Mouse (Mus musculus) CH12.LX (cell line): ENCODE results near the gene Gbe1. TPM values are rescaled to one million over a fixed set of nuclear protein-coding genes. Genes with fewer than 3 reads are reported as not detected.

Source experiments
- DNase-seq: peaks from one replicate; pipeline ENCODE4 v3.0.0-alpha.2; 2013; ENCODE audit errors: extremely low read depth
- H3K27ac ChIP-seq: 2 replicates; pipeline ENCODE4 v1.5.1; 2012; ENCODE audit warnings: low read depth, mild to moderate bottlenecking, control low read depth, moderate library complexity; ENCODE audit not compliant: insufficient read depth
- H3K27me3 ChIP-seq: replicated peaks from 2 replicates; pipeline ENCODE3; 2012; ENCODE audit warnings: inconsistent platforms
- H3K36me3 ChIP-seq, 2 experiments: replicated peaks in 1 of 2; 2 replicates each; pipeline versions ENCODE3 to v1.6.1; 2012; ENCODE audit warnings: inconsistent platforms in 1 of 2, low read length in 1 of 2, mild to moderate bottlenecking in 1 of 2, mixed read lengths in 1 of 2, moderate library complexity in 1 of 2; ENCODE audit not compliant: control insufficient read depth in 1 of 2, insufficient read depth in 1 of 2
- H3K4me1 ChIP-seq, 2 experiments: 2 replicates each; pipeline ENCODE4 v1.6.1; 2012; ENCODE audit warnings: inconsistent platforms in 1 of 2, moderate library complexity in 1 of 2; ENCODE audit not compliant: insufficient read depth in 2 of 2, control insufficient read depth in 1 of 2
- H3K4me2 ChIP-seq: 2 replicates; pipeline ENCODE4 v1.6.1; 2012; ENCODE audit warnings: low read depth, mild to moderate bottlenecking, control low read depth; ENCODE audit not compliant: poor library complexity, insufficient read depth, severe bottlenecking
- H3K4me3 ChIP-seq, 3 experiments: fragments of 150-350 bp in 1 of 3; sonication (generic) in 1 of 3; replicated peaks in 1 of 3; 2 replicates each; pipeline versions ENCODE3 to v1.5.1; 2011 to 2012; ENCODE audit warnings: low read depth in 2 of 3, low read length in 2 of 3, mild to moderate bottlenecking in 2 of 3, moderate library complexity in 2 of 3, control low read depth in 1 of 3, improper control_type of control experiment in 1 of 3, inconsistent platforms in 1 of 3, mixed read lengths in 1 of 3; ENCODE audit not compliant: poor library complexity in 1 of 3
- H3K79me2 ChIP-seq: replicated peaks from 2 replicates; pipeline ENCODE4 v1.6.1; 2012; ENCODE audit warnings: mild to moderate bottlenecking, moderate library complexity; ENCODE audit not compliant: control insufficient read depth, poor library complexity, insufficient read depth, severe bottlenecking; ENCODE audit errors: extremely low read depth
- H3K9ac ChIP-seq: 2 replicates; pipeline ENCODE4 v1.6.1; 2012; ENCODE audit warnings: low read depth, mild to moderate bottlenecking, control low read depth, moderate library complexity; ENCODE audit not compliant: insufficient read depth
- H3K9me3 ChIP-seq: replicated peaks from 2 replicates; pipeline ENCODE3; 2012; ENCODE audit warnings: low read length, inconsistent platforms, mixed read lengths
- CHD1 ChIP-seq: IDR thresholded peaks from 2 replicates; pipeline ENCODE4 v1.6.1; 2012; ENCODE audit warnings: low read depth, low read length, improper control_type of control experiment, inconsistent platforms
- E2F4 ChIP-seq: IDR thresholded peaks from 2 replicates; pipeline ENCODE4 v1.6.1; 2011; ENCODE audit warnings: low read depth, low read length, improper control_type of control experiment; ENCODE audit not compliant: insufficient replicate concordance
- EP300 ChIP-seq: IDR thresholded peaks from 2 replicates; pipeline ENCODE4 v1.6.1; 2011; ENCODE audit warnings: low read length, improper control_type of control experiment
- HCFC1 ChIP-seq: IDR thresholded peaks from 2 replicates; pipeline ENCODE4 v1.6.1; 2012; ENCODE audit warnings: low read depth, mild to moderate bottlenecking, inconsistent platforms, low read length, improper control_type of control experiment
- JUN ChIP-seq: IDR thresholded peaks from 2 replicates; pipeline ENCODE4 v1.6.1; 2011; ENCODE audit warnings: low read depth, mild to moderate bottlenecking, low read length, improper control_type of control experiment, moderate library complexity; ENCODE audit not compliant: insufficient read depth
- JUND ChIP-seq: conservative IDR thresholded peaks from 2 replicates; pipeline ENCODE4 v1.6.1; 2011; ENCODE audit warnings: low read depth, low read length, improper control_type of control experiment
- KAT2A ChIP-seq: IDR thresholded peaks from 2 replicates; pipeline ENCODE4 v1.6.1; 2012; ENCODE audit warnings: low read length, improper control_type of control experiment, inconsistent platforms; ENCODE audit not compliant: insufficient replicate concordance
- MAFK ChIP-seq: IDR thresholded peaks from 2 replicates; pipeline ENCODE4 v1.6.1; 2011; ENCODE audit warnings: low read length, improper control_type of control experiment; ENCODE audit not compliant: insufficient replicate concordance
- MAZ ChIP-seq: IDR thresholded peaks from 2 replicates; pipeline ENCODE4 v1.6.1; 2012; ENCODE audit warnings: low read depth, mild to moderate bottlenecking, inconsistent platforms, low read length, improper control_type of control experiment, moderate library complexity
- MXI1 ChIP-seq: IDR thresholded peaks from 2 replicates; pipeline ENCODE4 v1.6.1; 2011; ENCODE audit warnings: mild to moderate bottlenecking, low read depth, low read length, improper control_type of control experiment
- MYC ChIP-seq: IDR thresholded peaks from 2 replicates; pipeline ENCODE4 v1.6.1; 2011; ENCODE audit warnings: low read depth, mild to moderate bottlenecking, improper control_type of control experiment, low read length
- NRF1 ChIP-seq: IDR thresholded peaks from 2 replicates; pipeline ENCODE4 v1.6.1; 2014; ENCODE audit warnings: low read depth, mild to moderate bottlenecking, inconsistent platforms, low read length, improper control_type of control experiment, moderate library complexity
- POLR2AphosphoS2 ChIP-seq: IDR thresholded peaks from 2 replicates; pipeline ENCODE4 v1.6.1; 2011; ENCODE audit warnings: low read depth, low read length, improper control_type of control experiment
- SIN3A ChIP-seq: IDR thresholded peaks from 2 replicates; pipeline ENCODE4 v1.6.1; 2012; ENCODE audit warnings: low read length, improper control_type of control experiment, inconsistent platforms
- TCF12 ChIP-seq: IDR thresholded peaks from 2 replicates; pipeline ENCODE4 v1.6.1; 2014; ENCODE audit warnings: low read depth, mild to moderate bottlenecking, inconsistent platforms, low read length, improper control_type of control experiment
- UBTF ChIP-seq: IDR thresholded peaks from 2 replicates; pipeline ENCODE4 v1.6.1; 2012; ENCODE audit warnings: low read depth, mild to moderate bottlenecking, inconsistent platforms, low read length, improper control_type of control experiment, moderate library complexity
- USF1 ChIP-seq: IDR thresholded peaks from 2 replicates; pipeline ENCODE4 v1.6.1; 2014; ENCODE audit warnings: low read depth, mild to moderate bottlenecking, inconsistent platforms, low read length, improper control_type of control experiment
- ZMIZ1 ChIP-seq: IDR thresholded peaks from 2 replicates; pipeline ENCODE4 v1.6.1; 2012; ENCODE audit warnings: low read depth, mild to moderate bottlenecking, inconsistent platforms, low read length, improper control_type of control experiment
- ZNF384 ChIP-seq: IDR thresholded peaks from 2 replicates; pipeline ENCODE4 v1.6.1; 2012; ENCODE audit warnings: low read depth, low read length, improper control_type of control experiment, inconsistent platforms
- dilution Hi-C: fragments of 300-500 bp; cut with MboI; formaldehyde crosslinking; loops from 2 replicates; pipeline ENCODE4 v1.14.3; 2020; ENCODE audit warnings: low sequenced_read_pairs; ENCODE audit not compliant: extremely low pct_unique_long_range_greater_than_20kb, extremely low pct_ligation_motif_present
- in situ Hi-C: fragments of 300-500 bp; cut with MboI; formaldehyde crosslinking; loops from 3 replicates; pipeline ENCODE4 v1.14.3; 2019; ENCODE audit warnings: low sequenced_read_pairs, low pct_ligation_motif_present, low pct_unique_long_range_greater_than_20kb, mixed read lengths
- polyA plus RNA-seq: library from polyadenylated mRNA; unstranded; fragments of >175 nt; gene quantifications from 2 replicates; pipeline ENCODE4 v1.2.1, GENCODE M21; 2012; ENCODE audit warnings: low read depth; ENCODE audit not compliant: insufficient read length
- total RNA-seq, 2 experiments: library from RNA; depleted of rRNA; stranded (reverse); fragments of 300-350 nt in 1 of 2; fragments of >200 nt in 1 of 2; gene quantifications; 2 replicates each; pipeline ENCODE4 v1.2.3; 2012 to 2014

The Gbe1 gene
- total and polyA plus RNA-seq, 3 experiments = not detected

GRCm38 (mm10) chr16:70395276-70395675 lies 81.5 kb downstream of the Gbe1 start:
- Histone ChIP-seq H3K27ac (no peak overlapping the region), H3K4me1 (no peaks in the 10 kb centered on the region), H3K9me3 (peaks cover 64% of the 10 kb centered on the region), H3K4me3 (no peak overlapping the region), H3K4me2 (no peak overlapping the region), H3K27me3 (no peaks in the 10 kb centered on the region), H3K9ac (no peak overlapping the region), H3K36me3 (no peaks in the 10 kb centered on the region), H3K79me2 (no peaks in the 10 kb centered on the region)
- in situ Hi-C loops = no loop called here
- dilution Hi-C loops = no loop called here
- no peak for DNase-seq
- TF ChIP-seq EP300 = no peak
- no peak for TF ChIP-seq TCF12
- no peak for TF ChIP-seq CHD1
- no peak for TF ChIP-seq ZNF384
- TF ChIP-seq HCFC1 = no peak
- TF ChIP-seq POLR2AphosphoS2 = no peak
- TF ChIP-seq UBTF = no peak
- TF ChIP-seq JUND = no peak
- TF ChIP-seq E2F4 = no peak
- no peak for TF ChIP-seq MAFK
- TF ChIP-seq USF1 = no peak
- no peak for TF ChIP-seq MAZ
- no peak for TF ChIP-seq NRF1
- TF ChIP-seq MYC = no peak

GRCm38 (mm10) chr16:70407780-70408179 lies 94.0 kb downstream of the Gbe1 start:
- in situ Hi-C loops (no loop called here), dilution Hi-C loops (no loop called here)
- no peaks in the 10 kb centered on the region for H3K79me2 ChIP-seq
- H3K27me3 ChIP-seq = no peaks in the 10 kb centered on the region
- H3K36me3 ChIP-seq = no peaks in the 10 kb centered on the region
- TF ChIP-seq USF1 = no peak
- TF ChIP-seq JUN = no peak
- TF ChIP-seq HCFC1 = no peak
- TF ChIP-seq SIN3A = no peak
- no peak for TF ChIP-seq POLR2AphosphoS2
- no peak for TF ChIP-seq MXI1
- no peak for TF ChIP-seq NRF1
- no peak for TF ChIP-seq ZMIZ1
- no peak for TF ChIP-seq E2F4
- TF ChIP-seq KAT2A = no peak
- no peak for DNase-seq
- H3K4me2 ChIP-seq = no peak overlapping the region
- H3K27ac ChIP-seq = no peak overlapping the region
- H3K4me1 ChIP-seq = no peaks in the 10 kb centered on the region
- no peak overlapping the region for H3K4me3 ChIP-seq
- H3K9me3 ChIP-seq = peaks cover 61% of the 10 kb centered on the region
- no peak overlapping the region for H3K9ac ChIP-seq
